Mouse (Mus musculus): Measurements from ENCODE around the gene Slc10a1. TPM values are rescaled to one million over a fixed set of nuclear protein-coding genes. Genes with fewer than 3 reads are reported as not detected.

The Slc10a1 gene
- polyA plus RNA-seq, 1 experiment = not detected

DNA sequence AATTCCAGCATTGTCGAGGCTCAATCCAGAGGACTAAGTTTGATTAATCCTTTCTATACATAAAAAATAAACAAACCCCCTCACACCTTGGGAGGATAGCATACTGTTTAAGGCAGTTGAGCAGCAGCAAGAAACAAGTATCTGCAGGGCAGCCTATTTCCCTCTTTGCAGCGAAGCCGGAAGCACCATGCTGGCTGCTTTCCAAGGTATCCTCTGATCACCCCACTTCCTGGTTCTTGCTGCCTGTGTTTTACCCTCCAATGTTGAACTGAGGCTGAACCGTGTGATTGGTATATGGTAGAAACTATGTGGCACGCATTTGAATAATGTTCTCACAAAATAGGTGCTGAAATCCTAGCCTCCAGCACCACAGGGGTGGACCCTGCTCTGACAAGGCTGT lies 29.9 kb downstream of the Slc10a1 start:
- no peaks in the 10 kb centered on the region for H3K36me3 ChIP-seq (ENCODE audit: control insufficient read depth, insufficient read depth)
- H3K4me3 ChIP-seq (ENCODE audit: insufficient read depth, poor library complexity, severe bottlenecking) = no peak overlapping the region
- no peaks in the 10 kb centered on the region for H3K27me3 ChIP-seq (ENCODE audit: control insufficient read depth, insufficient read depth, insufficient read length)
- no peaks in the 10 kb centered on the region for H3K79me2 ChIP-seq (ENCODE audit: control insufficient read depth, insufficient read depth)
- no peak overlapping the region for H3ac ChIP-seq (ENCODE audit: control insufficient read depth, insufficient read length, low read depth)
- no peaks in the 10 kb centered on the region for H3K79me3 ChIP-seq (ENCODE audit: low read depth)
- TF ChIP-seq MAX (IDR thresholded peaks at IDR 0.05) = no peak
- TF ChIP-seq MYOG (IDR thresholded peaks at IDR 0.05; ENCODE audit: control insufficient read depth, extremely low read depth, insufficient read length) = no peak
- no peak for TF ChIP-seq CTCF (IDR thresholded peaks at IDR 0.05; ENCODE audit: control insufficient read depth, insufficient read depth, insufficient read length)
- no peak for TF ChIP-seq MYOD1 (IDR thresholded peaks at IDR 0.05; ENCODE audit: control insufficient read depth, insufficient read length, low read depth)
- TF ChIP-seq USF1 (IDR thresholded peaks at IDR 0.05; ENCODE audit: low read depth) = no peak
- TF ChIP-seq CEBPB (IDR thresholded peaks at IDR 0.05; ENCODE audit: low read depth) = no peak
- TF ChIP-seq FOSL1 (IDR thresholded peaks at IDR 0.05; ENCODE audit: insufficient read depth, low read length, poor library complexity, severe bottlenecking) = no peak

DNA sequence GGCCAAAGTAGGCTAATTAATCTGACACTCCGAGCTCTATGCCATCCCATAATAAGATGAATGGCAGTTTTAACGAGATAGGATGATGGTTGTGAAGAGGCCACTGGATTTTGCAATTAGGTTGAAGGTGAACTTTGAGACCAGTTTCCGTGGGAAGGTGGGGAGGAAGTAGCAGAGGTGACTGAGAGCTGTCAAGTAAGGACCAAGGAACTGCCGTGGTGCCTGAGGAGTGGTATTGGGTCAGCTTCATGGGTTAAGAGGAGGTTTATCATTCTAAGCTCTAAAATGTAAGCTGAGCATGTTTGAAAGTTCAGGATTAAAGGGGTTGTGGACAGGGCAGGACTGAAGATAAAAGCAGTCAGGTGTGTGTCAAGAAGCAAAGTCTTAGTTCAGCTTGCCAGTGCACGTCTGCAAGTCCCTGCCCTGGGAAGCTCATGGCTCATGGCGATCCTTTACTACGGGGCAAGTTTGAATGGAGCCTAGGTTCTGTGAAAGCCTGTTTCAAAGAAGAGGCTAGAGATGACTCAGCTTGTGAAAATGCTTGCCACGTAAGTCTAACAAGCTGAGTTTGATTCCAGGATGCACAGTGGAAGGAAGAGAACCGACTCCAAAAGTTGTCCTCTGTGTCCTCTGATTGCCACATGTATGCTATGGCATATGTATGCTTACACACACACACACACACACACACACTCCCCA lies 31.0 kb downstream of the Slc10a1 start:
- TF ChIP-seq CEBPB (IDR thresholded peaks at IDR 0.05; ENCODE audit: low read depth) (no peak), MAX (IDR thresholded peaks at IDR 0.05) (no peak), USF1 (IDR thresholded peaks at IDR 0.05; ENCODE audit: low read depth) (no peak), FOSL1 (IDR thresholded peaks at IDR 0.05; ENCODE audit: insufficient read depth, low read length, poor library complexity, severe bottlenecking) (no peak), CTCF (IDR thresholded peaks at IDR 0.05; ENCODE audit: control insufficient read depth, insufficient read depth, insufficient read length) (no peak), MYOD1 (IDR thresholded peaks at IDR 0.05; ENCODE audit: control insufficient read depth, insufficient read length, low read depth) (no peak), MYOG (IDR thresholded peaks at IDR 0.05; ENCODE audit: control insufficient read depth, extremely low read depth, insufficient read length) (no peak)
- no peak overlapping the region for H3K4me3 ChIP-seq (ENCODE audit: insufficient read depth, poor library complexity, severe bottlenecking)
- no peaks in the 10 kb centered on the region for H3K36me3 ChIP-seq (ENCODE audit: control insufficient read depth, insufficient read depth)
- H3K79me2 ChIP-seq (ENCODE audit: control insufficient read depth, insufficient read depth) = no peaks in the 10 kb centered on the region
- no peak overlapping the region for H3ac ChIP-seq (ENCODE audit: control insufficient read depth, insufficient read length, low read depth)
- H3K79me3 ChIP-seq (ENCODE audit: low read depth) = no peaks in the 10 kb centered on the region
- no peaks in the 10 kb centered on the region for H3K27me3 ChIP-seq (ENCODE audit: control insufficient read depth, insufficient read depth, insufficient read length)

DNA sequence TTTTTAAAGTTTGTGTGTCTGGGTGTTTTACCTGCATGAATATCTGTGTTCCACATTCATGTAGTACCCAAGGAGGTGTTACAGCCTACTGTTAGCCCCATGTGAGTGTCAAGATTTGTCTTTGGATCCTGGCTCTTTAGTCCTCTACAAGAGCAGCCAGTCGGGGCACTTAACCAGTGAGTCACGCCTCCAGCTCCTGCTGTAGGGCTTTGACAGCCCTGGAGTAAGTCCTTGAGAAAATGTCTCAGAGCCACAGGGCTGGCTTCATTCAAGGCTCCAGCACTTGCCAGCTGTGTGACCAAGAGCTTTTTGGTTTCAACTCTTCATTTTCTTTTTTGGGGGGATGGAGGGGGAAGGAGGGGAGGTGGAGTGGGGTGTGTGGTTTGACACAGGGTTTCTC lies 31.8 kb downstream of the Slc10a1 start:
- no peaks in the 10 kb centered on the region for H3K79me2 ChIP-seq (ENCODE audit: control insufficient read depth, insufficient read depth)
- TF ChIP-seq CTCF (IDR thresholded peaks at IDR 0.05; ENCODE audit: control insufficient read depth, insufficient read depth, insufficient read length) (no peak), MAX (IDR thresholded peaks at IDR 0.05) (no peak), FOSL1 (IDR thresholded peaks at IDR 0.05; ENCODE audit: insufficient read depth, low read length, poor library complexity, severe bottlenecking) (no peak), USF1 (IDR thresholded peaks at IDR 0.05; ENCODE audit: low read depth) (no peak), CEBPB (IDR thresholded peaks at IDR 0.05; ENCODE audit: low read depth) (no peak), MYOG (IDR thresholded peaks at IDR 0.05; ENCODE audit: control insufficient read depth, extremely low read depth, insufficient read length) (no peak), MYOD1 (IDR thresholded peaks at IDR 0.05; ENCODE audit: control insufficient read depth, insufficient read length, low read depth) (no peak)

DNA sequence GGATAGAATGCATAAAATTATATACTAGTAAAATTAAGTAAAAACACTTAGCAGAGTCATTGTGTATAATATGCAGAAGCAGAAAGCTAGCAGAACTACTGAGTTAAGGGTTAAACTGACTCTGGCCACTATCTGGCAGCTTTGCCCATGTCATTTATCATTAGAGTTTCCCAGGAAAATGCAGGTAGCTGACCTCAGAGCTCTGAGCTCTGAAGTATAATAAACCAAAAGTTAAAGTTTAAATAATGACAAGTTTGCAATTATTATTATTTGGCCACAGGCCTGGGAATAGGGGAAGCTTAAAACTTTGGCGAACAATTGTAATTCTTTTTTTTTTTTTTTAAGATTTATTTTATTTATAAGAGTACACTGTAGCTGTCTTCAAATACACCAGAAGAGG lies 35.6 kb downstream of the Slc10a1 start:
- no peak overlapping the region for H3ac ChIP-seq (ENCODE audit: control insufficient read depth, insufficient read length, low read depth)
- H3K79me3 ChIP-seq (ENCODE audit: low read depth) = no peaks in the 10 kb centered on the region
- no peaks in the 10 kb centered on the region for H3K27me3 ChIP-seq (ENCODE audit: control insufficient read depth, insufficient read depth, insufficient read length)
- no peaks in the 10 kb centered on the region for H3K36me3 ChIP-seq (ENCODE audit: control insufficient read depth, insufficient read depth)
- TF ChIP-seq FOSL1 (IDR thresholded peaks at IDR 0.05; ENCODE audit: insufficient read depth, low read length, poor library complexity, severe bottlenecking) (no peak), MYOG (IDR thresholded peaks at IDR 0.05; ENCODE audit: control insufficient read depth, extremely low read depth, insufficient read length) (no peak), MAX (IDR thresholded peaks at IDR 0.05) (no peak), MYOD1 (IDR thresholded peaks at IDR 0.05; ENCODE audit: control insufficient read depth, insufficient read length, low read depth) (no peak), CEBPB (IDR thresholded peaks at IDR 0.05; ENCODE audit: low read depth) (no peak), CTCF (IDR thresholded peaks at IDR 0.05; ENCODE audit: control insufficient read depth, insufficient read depth, insufficient read length) (no peak)
- H3K79me2 ChIP-seq (ENCODE audit: control insufficient read depth, insufficient read depth) = no peaks in the 10 kb centered on the region
- H3K4me3 ChIP-seq (ENCODE audit: insufficient read depth, poor library complexity, severe bottlenecking) = no peak overlapping the region

More for the DNA sequence above, 31.8 kb downstream of the Slc10a1 start:
- no peak overlapping the region for H3K4me3 ChIP-seq (ENCODE audit: insufficient read depth, poor library complexity, severe bottlenecking)
- H3ac ChIP-seq (ENCODE audit: control insufficient read depth, insufficient read length, low read depth) = no peak overlapping the region
- H3K36me3 ChIP-seq (ENCODE audit: control insufficient read depth, insufficient read depth) = no peaks in the 10 kb centered on the region
- no peaks in the 10 kb centered on the region for H3K79me3 ChIP-seq (ENCODE audit: low read depth)
- no peaks in the 10 kb centered on the region for H3K27me3 ChIP-seq (ENCODE audit: control insufficient read depth, insufficient read depth, insufficient read length)

DNA sequence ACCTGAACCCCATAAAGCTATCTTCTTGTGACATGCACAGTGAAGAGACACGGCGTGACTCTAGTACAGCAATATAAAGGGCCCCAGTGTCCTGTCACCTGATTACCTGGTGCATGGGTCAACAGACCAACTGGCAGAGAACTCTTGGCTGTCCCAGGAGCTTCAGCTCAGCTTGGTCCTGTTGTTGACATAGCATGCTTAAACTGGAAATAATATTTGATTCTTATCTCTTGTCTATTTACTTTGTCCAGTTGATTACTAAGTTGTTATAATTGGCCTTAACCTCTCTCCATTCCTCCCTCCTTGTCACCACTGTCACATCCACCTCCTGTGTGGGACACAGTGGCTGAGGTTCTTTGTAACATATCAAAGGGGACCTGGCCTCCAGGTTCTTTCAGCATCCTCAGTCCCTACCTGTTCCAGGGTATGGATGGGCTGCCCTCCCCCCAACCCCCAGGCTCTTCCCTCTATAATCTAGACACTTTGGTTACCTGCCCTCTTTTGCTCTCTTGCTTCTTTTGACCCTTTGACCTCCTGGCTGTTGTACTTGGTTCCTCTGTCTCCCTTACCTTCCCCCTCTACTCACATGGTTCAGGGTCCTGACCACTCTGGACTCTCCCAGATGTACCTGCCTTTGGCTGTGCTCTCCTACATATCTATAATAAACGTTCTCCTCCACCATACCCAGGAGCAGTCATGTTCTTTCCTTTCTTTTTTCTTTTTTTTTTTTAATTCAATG lies 36.9 kb downstream of the Slc10a1 start:
- no peak overlapping the region for H3ac ChIP-seq (ENCODE audit: control insufficient read depth, insufficient read length, low read depth)
- H3K27me3 ChIP-seq (ENCODE audit: control insufficient read depth, insufficient read depth, insufficient read length) = no peaks in the 10 kb centered on the region
- no peaks in the 10 kb centered on the region for H3K79me2 ChIP-seq (ENCODE audit: control insufficient read depth, insufficient read depth)
- TF ChIP-seq MYOG (IDR thresholded peaks at IDR 0.05; ENCODE audit: control insufficient read depth, extremely low read depth, insufficient read length) (no peak), FOSL1 (IDR thresholded peaks at IDR 0.05; ENCODE audit: insufficient read depth, low read length, poor library complexity, severe bottlenecking) (no peak), CEBPB (IDR thresholded peaks at IDR 0.05; ENCODE audit: low read depth) (no peak), MYOD1 (IDR thresholded peaks at IDR 0.05; ENCODE audit: control insufficient read depth, insufficient read length, low read depth) (no peak), MAX (IDR thresholded peaks at IDR 0.05) (no peak), CTCF (IDR thresholded peaks at IDR 0.05; ENCODE audit: control insufficient read depth, insufficient read depth, insufficient read length) (no peak), USF1 (IDR thresholded peaks at IDR 0.05; ENCODE audit: low read depth) (no peak)
- no peaks in the 10 kb centered on the region for H3K36me3 ChIP-seq (ENCODE audit: control insufficient read depth, insufficient read depth)
- H3K4me3 ChIP-seq (ENCODE audit: insufficient read depth, poor library complexity, severe bottlenecking) = no peak overlapping the region
- no peaks in the 10 kb centered on the region for H3K79me3 ChIP-seq (ENCODE audit: low read depth)
